Mouse (Mus musculus) liver, embryonic 16.5 days (tissue): ENCODE data around the gene Sorcs2. TPM values are rescaled to one million over a fixed set of nuclear protein-coding genes. Genes with fewer than 3 reads are reported as not detected.

Experiments
- ATAC-seq: fragments of 200-750 bp; cut with Nextera tagmentation; 2 replicates; pipeline ENCODE4 v1.8.0; 2017; ENCODE audit warnings: low read depth, mild to moderate bottlenecking, moderate number of reproducible peaks, moderate library complexity
- H3K27ac ChIP-seq: fragments of 300-500 bp; sonication (generic); 2 replicates; pipeline ENCODE4 v1.5.1; 2014; ENCODE audit warnings: mild to moderate bottlenecking, low read length
- H3K27me3 ChIP-seq: fragments of 300-500 bp; sonication (generic); 2 replicates; pipeline ENCODE4 v1.6.1; 2014; ENCODE audit warnings: low read depth, low read length, mixed read lengths; ENCODE audit not compliant: control insufficient read depth, insufficient read depth
- H3K36me3 ChIP-seq: fragments of 300-500 bp; sonication (generic); 2 replicates; pipeline ENCODE4 v1.6.1; 2014; ENCODE audit warnings: mild to moderate bottlenecking; ENCODE audit not compliant: control insufficient read depth, insufficient read depth
- H3K4me1 ChIP-seq: fragments of 300-500 bp; sonication (generic); 2 replicates; pipeline ENCODE4 v1.6.1; 2014; ENCODE audit warnings: low read depth, low read length, mixed read lengths; ENCODE audit not compliant: control insufficient read depth
- H3K4me2 ChIP-seq: fragments of 300-500 bp; sonication (generic); 2 replicates; pipeline ENCODE4 v1.6.1; 2014; ENCODE audit warnings: low read depth, low read length, mixed read lengths
- H3K4me3 ChIP-seq: fragments of 300-500 bp; sonication (generic); 2 replicates; pipeline ENCODE4 v1.5.1; 2014; ENCODE audit warnings: low read depth, mild to moderate bottlenecking, low read length
- H3K9ac ChIP-seq: fragments of 300-500 bp; sonication (generic); 2 replicates; pipeline ENCODE4 v1.6.1; 2014; ENCODE audit warnings: low read depth, low read length
- H3K9me3 ChIP-seq: fragments of 300-500 bp; sonication (generic); replicated peaks from 2 replicates; pipeline ENCODE4 v1.6.1; 2016; ENCODE audit warnings: low read length; ENCODE audit not compliant: control insufficient read depth
- WGBS: fragments of 180-500 bp; shearing (Covaris S2); extraction: QIAGEN DNeasy Blood & Tissue Kit; methylation state at CpG from one replicate; pipeline ENCODE4 v1.1.7; 2014; ENCODE audit not compliant: insufficient replicate concordance; 5-methylcytosine and 5-hydroxymethylcytosine counted together
- polyA plus RNA-seq: library from polyadenylated mRNA; unstranded; fragments of >200 nt; fragmentation: Nextera tagmentation; extraction: Ambion mirVana; gene quantifications from 2 replicates; pipeline ENCODE4 v1.2.1, GENCODE M21; 2015

Gene Sorcs2
- polyA plus RNA-seq, 1 experiment from 2014 or later, result 0.99 TPM

DNA sequence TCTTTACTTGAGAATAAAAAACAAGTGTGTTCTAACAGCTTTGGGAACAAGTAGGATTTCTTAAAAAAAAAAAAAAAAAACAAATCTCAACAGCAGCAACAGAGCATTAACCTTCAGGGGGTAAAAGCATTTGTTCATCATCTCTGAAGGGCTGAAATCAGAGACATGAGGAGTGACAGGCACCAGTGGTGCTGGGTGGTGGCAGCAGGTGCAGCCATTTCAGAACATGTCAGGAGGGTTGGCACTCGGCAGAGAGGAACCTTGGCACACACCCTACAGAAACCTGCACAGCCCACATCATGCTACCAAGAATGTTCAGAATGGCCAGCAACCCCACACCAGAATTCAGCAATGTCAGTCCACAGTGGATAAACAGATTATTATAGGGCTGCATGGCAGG lies 198.4 kb downstream of the Sorcs2 start:
- H3K36me3 ChIP-seq, result no peaks in the 10 kb centered on the region
- no peak overlapping the region for H3K27ac ChIP-seq
- 71% methylated on average over 1 of the region's 1 CpGs for WGBS
- no peak for ATAC-seq
- no peaks in the 10 kb centered on the region for H3K4me1 ChIP-seq
- no peaks in the 10 kb centered on the region for H3K9me3 ChIP-seq
- H3K4me2 ChIP-seq, result no peak overlapping the region
- H3K9ac ChIP-seq, result no peak overlapping the region
- no peaks in the 10 kb centered on the region for H3K27me3 ChIP-seq
- H3K4me3 ChIP-seq, result no peak overlapping the region

GRCm38 (mm10) chr5:36195436-36195835 lies 202.5 kb downstream of the Sorcs2 start:
- no peaks in the 10 kb centered on the region for H3K36me3 ChIP-seq
- ATAC-seq, result no peak
- WGBS, result 41% methylated on average over 4 of the region's 4 CpGs

DNA sequence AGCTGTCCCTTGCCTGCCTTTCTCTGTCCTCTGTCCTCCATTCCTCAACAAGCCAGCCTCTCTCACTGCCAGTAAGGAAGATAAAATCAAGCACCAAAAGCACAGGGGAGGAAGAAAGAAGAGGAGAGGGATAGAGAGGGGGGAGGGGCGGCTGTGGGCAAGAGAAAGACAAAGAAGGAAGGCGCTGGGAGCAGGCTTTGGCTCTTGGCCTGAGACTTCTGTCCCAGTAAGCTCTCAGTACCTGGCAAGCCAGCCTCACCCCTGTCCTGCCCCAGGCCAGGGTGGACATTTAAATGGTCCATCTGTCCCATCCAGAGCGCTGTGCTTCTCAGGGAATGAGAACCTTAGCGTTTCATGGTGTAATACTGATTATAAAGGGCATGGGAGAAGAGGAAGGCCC lies 203.3 kb downstream of the Sorcs2 start:
- H3K4me1 ChIP-seq, result no peaks in the 10 kb centered on the region
- no peaks in the 10 kb centered on the region for H3K36me3 ChIP-seq
- H3K9me3 ChIP-seq, result no peaks in the 10 kb centered on the region
- no peak overlapping the region for H3K27ac ChIP-seq
- no peak overlapping the region for H3K4me2 ChIP-seq
- no peaks in the 10 kb centered on the region for H3K27me3 ChIP-seq
- ATAC-seq, result no peak
- H3K9ac ChIP-seq, result no peak overlapping the region
- WGBS, result 43% methylated on average over 4 of the region's 4 CpGs
- H3K4me3 ChIP-seq, result no peak overlapping the region

More at GRCm38 (mm10) chr5:36195436-36195835, 202.5 kb downstream of the Sorcs2 start:
- H3K9ac ChIP-seq, result no peak overlapping the region
- no peak overlapping the region for H3K27ac ChIP-seq
- no peak overlapping the region for H3K4me3 ChIP-seq
- H3K4me2 ChIP-seq, result no peak overlapping the region
- H3K4me1 ChIP-seq, result no peaks in the 10 kb centered on the region
- no peaks in the 10 kb centered on the region for H3K9me3 ChIP-seq
- no peaks in the 10 kb centered on the region for H3K27me3 ChIP-seq

- no peak overlapping the region for H3K9ac ChIP-seq
- no peak for ATAC-seq
- no peaks in the 10 kb centered on the region for H3K36me3 ChIP-seq
- H3K4me2 ChIP-seq, result no peak overlapping the region
- H3K9me3 ChIP-seq, result no peaks in the 10 kb centered on the region
- H3K27me3 ChIP-seq, result no peaks in the 10 kb centered on the region
- 41% methylated on average over 2 of the region's 2 CpGs for WGBS
- no peak overlapping the region for H3K4me3 ChIP-seq
- H3K4me1 ChIP-seq, result no peaks in the 10 kb centered on the region
- no peak overlapping the region for H3K27ac ChIP-seq
These were observed 205.3 kb downstream of the Sorcs2 start for GRCm38 (mm10) chr5:36192677-36193076.

GRCm38 (mm10) chr5:36191876-36192275 lies 206.1 kb downstream of the Sorcs2 start:
- Histone ChIP-seq H3K4me3 (no peak overlapping the region), H3K9ac (no peak overlapping the region), H3K9me3 (no peaks in the 10 kb centered on the region), H3K36me3 (no peaks in the 10 kb centered on the region), H3K27ac (no peak overlapping the region), H3K27me3 (no peaks in the 10 kb centered on the region), H3K4me2 (no peak overlapping the region), H3K4me1 (no peaks in the 10 kb centered on the region)
- ATAC-seq, result no peak
- 72% methylated on average over 3 of the region's 3 CpGs for WGBS

DNA sequence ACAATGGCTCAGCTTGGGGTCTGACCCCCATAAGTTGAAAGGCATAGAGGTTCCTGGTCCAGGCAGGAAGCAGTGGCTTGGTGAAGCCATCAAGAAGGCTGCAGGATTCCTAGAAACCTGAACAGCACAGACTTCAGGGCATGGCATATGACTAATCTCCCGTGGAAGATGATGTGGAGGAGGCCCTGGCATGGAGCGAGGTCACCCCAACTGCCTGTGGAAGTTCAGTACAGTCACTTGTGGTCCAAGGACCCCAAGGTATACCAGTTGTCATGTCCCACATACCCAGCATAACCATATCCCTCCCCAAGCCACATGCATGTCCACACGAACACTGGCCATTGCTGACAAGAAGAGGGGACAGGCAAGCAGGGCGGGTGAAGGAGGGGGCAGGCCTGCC lies 206.7 kb downstream of the Sorcs2 start:
- Histone ChIP-seq H3K27me3 (no peaks in the 10 kb centered on the region), H3K27ac (no peak overlapping the region), H3K9me3 (no peaks in the 10 kb centered on the region), H3K36me3 (no peaks in the 10 kb centered on the region), H3K4me3 (no peak overlapping the region), H3K9ac (no peak overlapping the region), H3K4me2 (no peak overlapping the region), H3K4me1 (no peaks in the 10 kb centered on the region)
- ATAC-seq, result no peak
- WGBS, result 55% methylated on average over 4 of the region's 4 CpGs

DNA sequence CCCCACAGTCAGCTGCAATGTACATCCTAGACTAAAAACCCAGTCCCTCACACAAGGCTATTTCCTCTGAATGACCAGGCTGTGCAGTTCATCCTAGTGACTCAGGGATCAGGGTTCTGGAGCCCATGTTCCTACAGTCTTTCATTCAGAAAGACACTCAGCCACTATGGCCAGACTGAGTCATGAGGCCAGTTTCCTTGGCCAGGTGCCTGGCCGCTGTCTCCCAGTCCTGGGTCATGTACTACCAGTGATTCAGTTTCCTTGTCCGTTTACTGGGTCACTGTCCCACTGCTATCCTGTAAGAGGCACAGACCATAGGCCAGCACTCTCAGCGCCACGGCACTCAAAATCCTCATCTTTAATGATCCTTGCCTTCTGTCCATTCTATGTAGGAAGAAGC lies 209.6 kb downstream of the Sorcs2 start:
- Histone ChIP-seq H3K27me3 (no peaks in the 10 kb centered on the region), H3K4me1 (no peaks in the 10 kb centered on the region), H3K4me3 (no peak overlapping the region), H3K27ac (no peak overlapping the region), H3K9me3 (no peaks in the 10 kb centered on the region), H3K36me3 (no peaks in the 10 kb centered on the region), H3K9ac (no peak overlapping the region), H3K4me2 (no peak overlapping the region)
- 57% methylated on average over 4 of the region's 4 CpGs for WGBS
- no peak for ATAC-seq

DNA sequence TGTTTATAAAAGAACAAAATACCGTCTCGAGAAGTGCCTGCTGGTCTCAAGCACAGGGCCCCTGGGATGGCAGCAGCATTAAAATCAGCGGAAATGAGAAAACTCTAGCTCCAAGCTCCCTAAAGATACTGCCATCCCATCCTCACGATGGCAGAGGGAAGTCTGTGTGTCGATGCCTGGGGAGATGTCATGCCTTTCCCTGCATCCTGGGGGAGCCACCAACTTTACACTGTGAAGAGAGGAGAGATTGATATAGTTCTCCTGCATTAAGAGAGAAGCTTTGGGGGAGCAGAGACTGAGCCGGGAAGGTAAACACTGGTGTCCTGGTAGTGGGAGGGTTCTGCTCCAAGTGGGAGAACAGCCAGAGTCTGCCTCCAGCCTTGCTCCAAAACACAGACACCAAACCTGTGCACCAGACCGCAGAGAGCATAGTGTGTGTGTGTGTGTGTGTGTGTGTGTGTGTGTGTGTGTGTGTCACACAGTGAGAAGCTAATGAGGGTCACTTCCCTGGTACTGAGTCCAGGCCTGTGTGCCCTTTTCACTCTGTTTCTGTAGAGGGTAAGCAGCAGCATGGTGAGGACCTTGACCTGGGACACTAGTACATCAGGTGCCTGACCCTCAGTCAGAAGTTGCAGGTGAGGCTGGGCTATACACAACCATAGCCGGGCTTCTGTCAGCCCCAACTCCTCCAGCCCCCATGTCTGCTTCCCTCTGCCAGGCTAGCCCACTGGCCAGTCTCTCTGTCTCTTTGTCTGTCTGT lies 211.5 kb downstream of the Sorcs2 start:
- H3K4me3 ChIP-seq, result no peak overlapping the region
- peak; percentile 48; the same call in 1 of the 2 replicates for ATAC-seq
- no peak overlapping the region for H3K9ac ChIP-seq
- no peak overlapping the region for H3K4me2 ChIP-seq
- H3K4me1 ChIP-seq, result no peaks in the 10 kb centered on the region
- no peak overlapping the region for H3K27ac ChIP-seq
- WGBS, result 43% methylated on average over 8 of the region's 8 CpGs
- no peaks in the 10 kb centered on the region for H3K27me3 ChIP-seq
- no peaks in the 10 kb centered on the region for H3K36me3 ChIP-seq
- no peaks in the 10 kb centered on the region for H3K9me3 ChIP-seq

- WGBS, result 73% methylated on average over 7 of the region's 7 CpGs
- Histone ChIP-seq H3K9ac (no peak overlapping the region), H3K27me3 (no peaks in the 10 kb centered on the region), H3K4me2 (no peak overlapping the region), H3K4me1 (no peaks in the 10 kb centered on the region), H3K27ac (no peak overlapping the region), H3K4me3 (no peak overlapping the region), H3K9me3 (no peaks in the 10 kb centered on the region), H3K36me3 (no peaks in the 10 kb centered on the region)
- ATAC-seq, result no peak
These were observed 215.6 kb downstream of the Sorcs2 start for GRCm38 (mm10) chr5:36182326-36182725.
